Mouse (Mus musculus): ENCODE data around the gene Abca2.
A peak's percentile ranks its signal among the peaks of the same experiment; 100 is the strongest.

Gene Abca2

DNA sequence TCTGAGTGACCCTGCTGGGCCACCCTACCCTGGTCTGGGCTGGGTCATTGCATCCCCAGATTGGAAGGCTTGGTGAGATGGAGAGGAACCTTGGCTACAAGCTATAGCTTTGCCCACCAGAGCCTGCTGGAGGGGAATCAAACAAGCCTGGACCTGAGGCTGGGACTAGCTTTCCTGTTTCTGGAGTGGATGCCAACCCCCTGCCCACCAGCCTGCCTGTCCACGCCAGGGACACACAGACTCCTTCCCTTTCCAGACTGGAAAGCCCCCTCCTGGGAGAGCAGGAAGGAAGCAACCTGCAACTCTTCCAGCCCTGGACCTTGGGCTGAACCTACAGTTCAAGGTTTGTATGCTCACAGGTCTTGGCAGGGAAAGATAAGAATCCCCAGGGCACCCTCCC is 4.9 kb upstream of the Abca2 start:
- DNase-seq (ENCODE audit: low read depth in 1 of 2, low spot score in 2 of 2), result no peak

- DNase-seq (ENCODE audit: low read depth in 1 of 2, low spot score in 2 of 2), result no peak
Measured at GRCm38 (mm10) chr2:25425481-25425880, 3.0 kb upstream of the Abca2 start.

DNA sequence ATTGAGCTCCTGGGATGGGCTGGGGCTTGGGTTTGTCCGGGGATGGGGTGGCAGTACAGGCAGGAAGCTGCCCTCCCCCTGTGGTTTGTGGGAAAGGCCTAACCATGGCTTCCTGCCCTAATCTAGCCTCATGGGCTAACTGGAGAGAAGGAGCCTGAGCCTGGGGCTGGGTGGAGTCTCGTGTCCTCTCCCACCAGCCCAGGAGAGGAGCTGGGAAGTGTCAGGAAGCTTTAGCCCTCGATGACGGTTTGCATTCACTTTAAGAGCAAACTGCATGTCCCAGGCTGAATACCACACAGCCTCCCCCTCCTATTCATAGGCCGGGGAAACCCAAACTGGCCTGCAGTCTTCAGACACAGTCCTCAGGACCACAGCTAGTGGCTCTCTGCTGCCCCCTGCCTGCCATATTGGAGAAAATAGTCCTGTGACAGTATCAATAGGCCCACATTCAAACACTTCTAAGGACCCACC is 1.7 kb upstream of the Abca2 start:
- peak in 1 of 2 experiments; percentile 54 for DNase-seq (ENCODE audit: low read depth in 1 of 2, low spot score in 2 of 2)

DNA sequence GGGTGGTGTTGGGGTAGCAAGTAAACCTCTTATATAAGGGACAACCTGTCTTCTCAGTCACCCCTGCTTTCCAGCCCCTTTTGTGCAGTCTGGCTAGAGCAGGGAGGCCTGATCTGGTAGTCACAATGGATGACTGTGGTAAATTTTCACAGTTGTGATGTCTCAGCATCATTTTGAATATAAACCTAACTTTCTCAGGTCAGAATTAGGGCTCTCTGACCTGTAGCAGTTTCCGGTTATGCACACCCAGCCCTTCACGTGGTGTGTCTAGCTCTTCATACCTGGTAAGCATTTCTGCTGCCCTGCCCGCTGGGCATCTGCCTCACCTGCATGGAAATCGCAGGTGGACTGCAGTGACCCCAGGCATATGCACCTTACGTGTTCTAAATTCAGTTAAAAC is 1.2 kb upstream of the Abca2 start:
- DNase-seq (ENCODE audit: low read depth in 1 of 2, low spot score in 2 of 2), result no peak

DNA sequence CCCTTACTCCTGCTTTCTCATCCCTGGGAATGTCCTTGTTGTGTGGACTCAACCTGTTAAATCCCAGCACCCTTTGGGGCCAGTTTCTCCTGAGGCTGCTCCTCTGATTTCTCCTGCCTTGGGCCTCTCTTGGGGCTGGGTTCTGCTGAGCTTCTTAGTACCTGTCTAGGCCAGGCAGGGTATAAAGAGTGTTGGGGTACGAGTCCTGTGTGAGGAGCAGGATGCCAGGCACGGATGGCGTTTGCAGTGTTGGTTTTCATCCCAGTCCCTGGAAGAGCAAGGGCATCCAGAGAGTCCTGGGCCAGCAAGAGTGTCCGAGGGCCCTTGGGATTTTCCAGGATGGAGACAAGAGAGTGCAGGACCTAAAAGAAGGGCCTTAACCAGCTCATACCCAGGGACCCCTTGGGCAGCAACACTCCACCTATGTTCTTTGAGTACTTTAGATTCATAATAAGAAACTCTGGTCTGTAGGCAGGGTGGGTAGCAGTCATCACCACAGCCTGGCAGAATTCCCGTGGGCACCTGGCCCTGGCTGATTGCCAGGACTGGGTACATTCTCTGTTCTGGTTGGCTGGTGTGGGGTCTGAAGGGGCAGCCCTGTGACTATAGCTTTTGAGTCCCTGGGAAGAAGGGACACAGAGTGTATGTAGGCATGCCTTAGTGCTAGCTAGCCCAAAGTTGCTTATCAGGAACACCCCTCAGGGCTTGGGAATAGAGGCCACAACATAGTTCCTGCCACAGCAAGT is 1.1 kb downstream of the Abca2 start:
- DNase-seq (ENCODE audit: low read depth in 1 of 2, low spot score in 2 of 2), result no peak

- DNase-seq (ENCODE audit: low read depth in 1 of 2, low spot score in 2 of 2), result no peak
Measured at GRCm38 (mm10) chr2:25430395-25431233, 2.1 kb downstream of the Abca2 start.

DNA sequence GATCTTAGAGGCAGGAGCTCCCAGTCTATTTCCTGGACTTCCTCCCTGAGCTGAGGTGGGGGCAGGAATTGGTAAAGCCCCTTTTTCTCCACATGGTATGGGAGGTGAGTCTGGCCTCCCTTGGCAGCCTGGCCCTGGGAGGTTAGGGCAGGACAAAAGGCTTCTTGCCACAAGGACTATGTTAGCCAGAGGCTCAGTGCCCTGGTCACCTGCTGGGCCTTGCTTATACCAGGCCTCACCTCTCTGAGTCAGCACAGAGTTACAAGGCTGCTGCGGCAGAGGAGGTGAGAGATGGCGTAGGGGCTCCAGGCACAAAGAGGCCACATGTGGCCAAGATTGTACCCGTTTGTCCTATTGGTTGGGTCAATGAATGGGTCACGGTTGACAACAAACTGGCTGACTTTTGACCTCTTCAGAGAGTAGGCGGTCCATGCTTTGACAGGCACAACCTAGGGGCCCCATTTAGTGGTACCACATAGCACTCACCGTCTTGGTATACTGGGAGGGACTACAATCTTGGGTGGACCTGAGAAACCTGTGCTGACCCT is 2.9 kb downstream of the Abca2 start:
- DNase-seq (ENCODE audit: low read depth in 1 of 2, low spot score in 2 of 2), result no peak

- DNase-seq (ENCODE audit: low read depth in 1 of 2, low spot score in 2 of 2), result no peak
Measured at GRCm38 (mm10) chr2:25432326-25433098, 4.0 kb downstream of the Abca2 start.

DNA sequence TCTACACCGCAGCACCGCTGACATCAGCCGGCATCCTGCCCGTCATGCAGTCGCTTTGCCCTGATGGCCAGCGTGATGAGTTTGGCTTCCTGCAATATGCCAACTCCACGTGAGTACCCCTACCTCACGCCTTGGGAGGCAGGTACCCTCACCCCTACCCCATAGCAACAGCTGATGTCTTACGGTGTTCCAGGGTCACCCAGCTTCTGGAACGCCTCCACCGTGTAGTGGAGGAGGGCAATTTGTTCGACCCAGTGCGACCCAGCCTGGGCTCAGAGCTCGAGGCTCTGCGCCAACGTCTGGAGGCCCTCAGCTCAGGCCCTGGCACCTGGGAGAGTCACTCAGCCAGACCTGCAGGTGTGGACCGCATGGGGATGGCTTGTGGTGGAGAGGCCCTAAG is 4.6 kb downstream of the Abca2 start:
- no peak for DNase-seq (ENCODE audit: low read depth in 1 of 2, low spot score in 2 of 2)

- no peak for DNase-seq (ENCODE audit: low read depth in 1 of 2, low spot score in 2 of 2)
Measured at GRCm38 (mm10) chr2:25434292-25434691, 5.8 kb downstream of the Abca2 start.

- no peak for DNase-seq (ENCODE audit: low read depth in 1 of 2, low spot score in 2 of 2)
Measured at GRCm38 (mm10) chr2:25436286-25436820, 7.8 kb downstream of the Abca2 start.

GRCm38 (mm10) chr2:25441067-25441466 is 12.6 kb downstream of the Abca2 start:
- DNase-seq (ENCODE audit: low read depth in 1 of 2, low spot score in 2 of 2), result no peak

GRCm38 (mm10) chr2:25442682-25443081 is 14.2 kb downstream of the Abca2 start:
- DNase-seq (ENCODE audit: low read depth in 1 of 2, low spot score in 2 of 2), result no peak

- peak in 1 of 2 experiments; percentile 14 for DNase-seq (ENCODE audit: low read depth in 1 of 2, low spot score in 2 of 2)
Measured at GRCm38 (mm10) chr2:25450853-25451647, 22.5 kb downstream of the Abca2 start.

DNA sequence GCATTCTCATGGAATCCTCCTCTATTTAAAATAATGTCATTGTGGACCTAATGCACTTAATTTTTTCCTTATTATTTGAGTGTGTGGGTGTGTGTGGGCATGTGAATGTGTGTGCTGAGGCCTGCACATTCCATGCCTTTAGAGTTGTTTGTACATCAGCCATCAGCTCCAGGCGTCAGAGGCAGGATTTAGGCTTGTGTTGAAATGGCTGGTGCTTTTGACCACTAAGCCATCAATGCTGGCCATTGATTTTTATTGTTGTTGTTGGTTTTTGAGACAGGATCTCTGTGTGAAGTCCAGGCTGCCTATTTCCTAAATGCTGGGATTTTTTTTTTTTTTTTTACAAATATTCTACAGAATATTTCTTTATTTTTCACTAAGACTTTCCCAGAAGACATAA is 24.4 kb downstream of the Abca2 start:
- DNase-seq (ENCODE audit: low read depth in 1 of 2, low spot score in 2 of 2), result no peak

DNA sequence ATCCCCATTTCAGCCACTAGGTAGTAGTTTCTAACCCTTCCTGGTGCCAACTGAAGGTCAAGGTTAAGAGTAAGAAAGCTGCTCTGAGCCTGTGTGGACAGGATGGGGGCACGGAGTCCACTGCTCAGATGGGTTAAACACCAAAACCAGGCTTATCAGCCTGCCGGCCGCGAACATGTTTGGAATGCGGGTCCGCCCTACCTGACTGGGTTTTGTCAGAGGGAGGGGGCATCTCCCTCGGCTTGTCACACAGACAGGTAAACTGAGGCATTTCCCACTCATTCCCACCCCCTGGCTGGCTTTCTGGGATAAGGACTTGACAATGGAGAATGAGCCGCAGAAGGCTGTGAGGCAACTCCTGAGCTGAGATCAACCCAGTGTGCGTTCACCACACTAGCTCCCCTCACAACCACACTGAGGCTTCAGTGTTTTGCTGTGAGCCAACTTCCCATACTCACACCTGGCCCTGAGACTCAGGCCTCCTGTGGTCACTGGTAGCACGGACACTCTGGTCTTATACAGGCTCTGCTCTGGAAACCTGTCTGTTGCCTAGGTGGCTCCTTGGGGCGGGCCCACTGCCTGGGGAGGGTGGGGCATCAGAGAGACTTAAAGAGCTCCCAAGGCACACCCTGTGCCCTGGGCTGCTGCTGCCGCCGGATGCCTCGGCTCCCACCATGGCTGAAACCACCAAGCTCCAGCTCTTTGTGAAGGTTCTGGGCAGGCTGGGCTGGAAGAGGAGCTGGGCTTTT is 27.9 kb downstream of the Abca2 start, which contains the start of gene Clic3:
Clic3 (plus strand) TSS at position 634 of the 749 bp plus-strand sequence.
- DNase-seq (ENCODE audit: low read depth in 1 of 2, low spot score in 2 of 2), result no peak

DNA sequence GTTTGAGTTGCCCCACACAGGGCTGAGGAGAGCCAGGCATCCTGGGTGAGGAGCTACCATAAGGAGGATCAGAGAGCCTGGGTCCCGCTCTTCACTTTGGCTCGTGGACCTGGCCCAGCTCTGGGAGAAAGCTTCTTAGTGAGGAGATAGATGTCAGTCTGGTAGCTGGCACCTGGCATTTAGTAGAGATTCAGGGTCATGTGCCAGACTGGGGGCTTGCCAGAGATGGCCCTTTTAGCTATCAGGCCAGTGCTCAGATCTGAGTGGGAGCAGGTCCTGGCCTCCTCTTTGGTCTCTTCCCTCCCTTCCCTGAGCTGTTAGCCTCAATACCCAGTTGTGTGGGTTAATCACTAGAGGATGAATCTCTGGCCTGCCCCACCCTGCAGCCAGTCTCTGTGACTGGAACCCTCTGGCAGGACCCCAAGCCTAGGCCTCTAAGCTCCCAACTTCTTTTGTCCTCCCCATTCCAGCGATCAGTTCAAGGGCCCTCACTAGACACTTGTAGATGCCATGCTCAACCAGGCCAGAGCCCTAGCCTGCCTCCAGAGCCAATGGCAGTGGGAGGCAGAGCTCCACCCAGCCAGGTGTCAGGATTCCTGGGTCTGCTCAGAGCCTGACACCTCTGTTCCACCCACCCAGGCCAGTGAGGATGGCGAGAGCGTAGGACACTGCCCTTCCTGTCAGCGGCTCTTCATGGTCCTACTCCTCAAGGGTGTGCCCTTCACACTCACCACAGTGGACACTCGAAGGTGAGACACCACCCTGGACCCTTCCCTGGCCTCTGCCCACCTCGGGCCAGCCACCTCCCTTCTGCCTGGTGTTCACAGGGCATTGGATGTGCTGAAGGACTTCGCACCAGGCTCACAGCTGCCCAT is 28.8 kb downstream of the Abca2 start:
- no peak for DNase-seq (ENCODE audit: low read depth in 1 of 2, low spot score in 2 of 2)

- DNase-seq (ENCODE audit: low read depth in 1 of 2, low spot score in 2 of 2), result no peak
Measured at GRCm38 (mm10) chr2:25458911-25459310, 30.4 kb downstream of the Abca2 start.
